In the genomic region with DNA sequence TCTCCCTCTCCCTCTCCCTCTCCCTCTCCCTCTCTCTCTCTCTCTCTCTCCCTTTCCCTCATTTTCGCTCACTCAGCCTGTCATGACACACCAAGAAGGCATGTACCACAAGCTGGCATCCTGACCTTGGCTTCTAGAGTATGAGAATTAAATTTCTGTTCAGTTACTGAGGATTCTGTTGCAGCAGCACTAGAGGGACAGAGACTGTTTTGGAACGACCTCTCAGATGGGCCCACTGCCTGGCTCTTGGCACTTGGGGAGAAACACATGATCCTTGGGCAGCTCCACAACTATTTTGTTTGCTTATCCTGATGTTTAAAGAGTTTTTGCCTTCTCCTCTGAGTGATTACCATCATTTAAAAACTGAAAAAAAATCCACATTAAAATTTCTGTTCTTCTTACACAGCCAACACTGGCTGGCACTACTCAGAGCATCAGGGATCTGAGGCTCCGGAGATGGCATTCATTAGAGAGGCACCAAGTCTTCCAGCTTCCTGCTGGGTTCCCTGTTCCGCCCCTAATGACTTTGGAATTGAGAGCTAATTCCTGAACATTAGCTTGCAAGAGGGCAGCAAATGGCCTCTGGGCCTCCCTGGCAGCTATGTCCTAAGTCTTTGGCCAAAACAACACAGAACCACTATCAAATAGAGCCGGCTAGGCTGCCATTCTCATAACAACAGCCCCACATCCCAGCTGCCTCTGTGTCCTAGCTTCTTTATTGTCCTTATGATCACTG, we compare ENCODE assay signal across 10 mouse cellular contexts.
DNase-seq lines count a peak whose midpoint lies in the region.
"Had no signal": no experiment of that assay in that cellular context is flagged by ENCODE, and none has a peak within 500 bp of the region (broad histone marks: within the 10 kb centered on the region; RNA-seq: fewer than 3 reads in every experiment).

No protein-coding gene starts in this region.

- peak; percentile 30 to 43 for DNase-seq in layer of hippocampus, postnatal 10 days (ENCODE audit: low spot score in 2 of 2)
- no peak for DNase-seq in layer of hippocampus, adult 8-10 months (ENCODE audit: low spot score in 2 of 2)
- peak; percentile 83 for DNase-seq in adipocyte (ENCODE audit: low spot score)
- DNase-seq in cerebellum, adult 11-12 months: peak; percentile 40
- DNase-seq in gastrocnemius, postnatal 10 days: peak; percentile 57
- DNase-seq in frontal cortex, adult 2 months (ENCODE audit: extremely low spot score in 1 of 2, low spot score in 1 of 2): no peak
- no peak for DNase-seq in embryo, embryonic 9.5 days (ENCODE audit: extremely low spot score)
- no peak for DNase-seq in heart, postnatal 4 days
- DNase-seq: right cerebral cortex, postnatal 4 days; thymus, postnatal 14 days had no signal

Comparison
In these comparisons a context has a peak if more than half of its experiments do, and no peak if none do; other contexts are left out.
1. DNase-seq: peak in layer of hippocampus, postnatal 10 days (2 of 2), adipocyte (single experiment), cerebellum, adult 11-12 months (single experiment) and gastrocnemius, postnatal 10 days (single experiment); none in layer of hippocampus, adult 8-10 months (0 of 2), frontal cortex, adult 2 months (0 of 2), embryo, embryonic 9.5 days (single experiment) and heart, postnatal 4 days (single experiment).